Mouse (Mus musculus) regulatory T cell (primary cell): ENCODE measurements around the gene Raly.

Source experiments
- in situ Hi-C: fragments of 300-600 bp; cut with MboI, MseI; formaldehyde crosslinking; loops from one replicate; pipeline ENCODE4 v1.15.1; 2025; ENCODE audit warnings: high pct_unique_total_duplicates

The Raly gene

DNA sequence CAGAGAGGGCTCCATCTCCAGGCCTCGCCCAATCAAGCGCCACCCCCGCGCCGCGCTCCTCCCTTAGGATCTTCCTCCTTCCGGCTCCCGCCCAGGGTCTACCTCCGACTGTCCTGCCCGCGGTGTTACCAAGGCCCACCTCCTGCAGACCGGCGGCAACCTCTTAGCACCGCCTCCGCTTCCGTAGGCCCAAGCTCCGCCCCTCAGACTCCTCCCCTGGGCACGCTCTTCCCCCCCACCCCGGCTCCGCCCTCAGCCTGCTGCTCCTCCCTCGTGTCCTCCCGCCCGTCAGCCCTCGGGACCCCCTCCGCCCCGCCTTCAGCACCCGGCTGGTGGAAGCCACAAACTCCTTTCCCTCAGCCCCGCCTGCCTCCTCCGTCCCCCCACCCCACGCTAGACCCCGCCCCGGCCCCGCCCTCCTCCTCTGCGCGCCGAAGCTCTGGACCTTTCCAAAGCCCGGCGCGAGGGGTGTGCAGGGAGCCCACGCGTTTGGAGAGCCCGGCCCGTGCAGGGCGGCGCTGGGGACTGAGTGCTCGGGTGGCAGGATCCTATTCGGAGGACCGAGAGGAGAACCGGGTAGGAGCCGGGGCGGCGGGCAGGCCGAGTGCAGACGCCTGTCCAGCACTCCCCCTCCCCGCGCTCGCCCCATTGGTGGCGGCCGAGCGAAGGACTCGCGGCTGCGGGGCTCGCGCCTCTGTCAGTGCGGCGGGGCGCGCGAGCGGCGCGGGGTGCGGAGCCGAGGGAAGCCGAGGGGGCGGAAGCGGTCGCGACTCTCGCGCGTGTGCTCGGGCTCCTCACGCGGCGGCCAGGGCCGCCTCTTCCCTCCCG, at the start of gene Raly, which contains the start of gene a:
TSS of gene Raly (plus strand) at position 441 of the 828 bp plus-strand sequence.
TSS of gene a (plus strand) at position 747 of the 828 bp plus-strand sequence.
- in situ Hi-C loops, result loop anchor here (10.0 kb wide), 1 partner anchor 1934 kb away; no protein-coding TSS in a partner anchor

DNA sequence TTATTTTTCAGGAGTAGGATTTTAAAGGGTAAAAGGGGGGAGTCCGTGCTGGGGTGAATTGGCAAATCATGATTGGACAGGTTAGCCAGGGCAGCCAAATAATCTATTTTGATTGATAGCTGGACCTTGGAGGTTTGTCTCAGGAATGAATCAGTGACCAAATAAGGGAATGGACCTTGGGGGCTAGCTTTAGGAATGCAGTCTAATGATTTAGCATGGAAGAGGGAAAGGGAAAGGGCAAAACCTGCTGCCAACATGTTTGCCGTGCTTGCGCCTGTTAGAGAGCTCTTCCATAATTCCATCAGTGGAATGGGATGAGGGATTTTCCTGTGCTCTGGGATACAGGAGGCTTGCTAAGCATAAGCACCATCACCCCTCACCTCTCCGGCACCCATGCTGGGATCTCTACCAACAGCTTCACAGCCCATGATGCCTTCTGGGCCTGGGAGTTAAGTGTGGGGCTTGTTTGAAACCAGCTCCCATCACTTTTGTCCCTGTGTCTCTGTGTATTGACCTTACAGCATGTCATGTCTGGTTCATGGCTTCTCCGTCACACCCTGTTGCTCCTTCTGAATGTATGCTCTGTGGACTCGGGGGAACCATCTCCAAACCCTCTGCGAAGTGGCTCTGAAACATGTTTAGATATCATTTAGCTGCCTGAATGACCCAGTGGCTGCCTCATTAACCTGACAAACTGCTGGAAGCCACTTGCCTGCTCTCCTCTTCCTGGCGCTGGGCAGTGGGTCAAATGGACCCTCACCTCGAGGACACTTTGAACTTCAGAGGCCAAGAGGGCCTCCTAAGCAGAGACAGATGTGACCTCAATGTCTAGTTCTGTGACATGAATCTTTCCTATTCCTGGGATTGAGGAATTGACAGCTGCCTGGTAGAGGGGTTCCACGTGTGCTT, 47.7 kb upstream of the Raly start:
- in situ Hi-C loops, result no loop called here

DNA sequence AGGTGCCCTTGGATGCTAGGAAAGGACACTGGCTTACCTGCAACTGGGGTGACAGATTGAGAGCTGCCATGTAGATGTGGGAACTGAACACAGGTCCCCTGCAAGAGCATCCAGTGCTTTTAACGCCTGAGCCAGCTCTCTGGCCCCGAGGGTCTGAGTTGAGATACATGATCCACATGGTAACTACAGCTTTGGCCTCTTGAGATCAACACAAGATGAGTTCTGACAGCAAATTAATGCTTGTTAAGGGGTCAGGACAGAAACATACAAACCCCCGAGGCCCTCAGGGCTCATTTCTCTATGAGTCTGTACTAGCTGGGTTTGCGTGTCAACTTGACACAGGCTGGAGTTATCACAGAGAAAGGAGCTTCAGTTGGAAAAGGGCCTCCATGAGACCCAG, 47.0 kb upstream of the Raly start:
- in situ Hi-C loops, result no loop called here

DNA sequence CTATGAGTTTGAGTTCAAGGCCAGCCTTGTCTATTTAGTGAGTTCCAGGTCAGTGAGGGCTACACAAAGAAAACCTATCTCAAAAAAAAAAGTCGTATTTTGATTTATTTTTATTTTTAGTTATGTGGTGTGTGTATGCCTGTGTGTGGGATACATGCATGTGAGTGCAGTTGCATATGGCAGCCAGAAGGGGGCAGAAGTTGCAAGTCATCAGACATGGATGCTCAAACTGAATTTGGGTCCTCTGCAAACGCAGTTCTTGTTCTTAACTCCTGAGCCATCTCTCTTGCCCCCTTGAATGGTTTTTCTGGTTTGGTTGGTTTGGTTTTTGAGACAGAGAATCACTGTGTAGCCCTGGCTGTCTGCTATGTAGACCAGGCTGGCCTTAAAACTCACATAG, 42.5 kb upstream of the Raly start:
- in situ Hi-C loops, result no loop called here

DNA sequence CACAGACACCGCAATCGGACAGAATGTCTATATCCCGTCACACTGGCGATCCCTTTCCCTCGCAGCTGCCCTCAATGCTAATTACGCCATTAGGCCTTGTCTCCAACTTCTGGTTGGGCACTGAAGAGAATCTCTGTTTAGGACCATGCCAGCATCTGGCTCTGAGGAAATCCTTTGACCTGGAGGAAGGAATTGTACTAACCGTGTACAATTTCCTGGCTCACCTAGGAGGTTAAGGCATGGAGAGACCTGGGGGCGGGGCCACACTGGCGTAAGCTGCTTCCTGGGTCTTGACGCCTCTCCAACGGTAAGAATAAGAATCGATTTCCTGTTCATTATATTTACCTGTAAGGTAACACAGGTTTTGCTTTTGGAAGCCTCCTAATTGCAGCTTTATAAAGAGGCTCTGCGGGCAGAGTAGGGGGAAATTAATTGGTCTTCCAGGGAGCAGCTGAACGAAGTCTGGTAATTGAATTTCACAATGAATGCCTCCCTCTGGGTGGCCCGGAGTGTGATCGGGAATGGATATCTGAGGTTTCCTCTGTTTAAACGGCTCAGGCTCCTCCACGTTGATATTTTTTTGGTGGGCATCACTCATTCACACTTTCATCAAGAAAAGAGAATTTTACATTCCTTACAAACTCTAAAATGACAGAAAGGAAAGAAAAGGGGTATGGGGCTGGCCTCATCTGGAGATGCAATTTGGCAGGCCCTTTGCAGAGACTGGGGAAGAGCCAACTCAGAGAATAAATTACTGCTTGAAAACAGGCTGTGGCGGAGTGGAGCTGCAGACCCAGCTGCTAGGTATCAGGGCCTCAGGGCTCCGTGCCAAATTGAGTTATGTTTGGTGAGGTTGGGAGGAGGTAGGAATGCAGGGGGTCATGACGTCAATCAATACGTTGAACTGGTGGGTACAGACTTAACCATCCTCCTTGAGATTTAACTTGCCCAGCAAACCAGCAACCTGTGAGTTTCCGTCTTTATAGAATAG, 41.6 kb upstream of the Raly start:
- in situ Hi-C loops, result loop anchor here (10.0 kb wide), 1 partner anchor 45 kb away; no protein-coding TSS in a partner anchor

DNA sequence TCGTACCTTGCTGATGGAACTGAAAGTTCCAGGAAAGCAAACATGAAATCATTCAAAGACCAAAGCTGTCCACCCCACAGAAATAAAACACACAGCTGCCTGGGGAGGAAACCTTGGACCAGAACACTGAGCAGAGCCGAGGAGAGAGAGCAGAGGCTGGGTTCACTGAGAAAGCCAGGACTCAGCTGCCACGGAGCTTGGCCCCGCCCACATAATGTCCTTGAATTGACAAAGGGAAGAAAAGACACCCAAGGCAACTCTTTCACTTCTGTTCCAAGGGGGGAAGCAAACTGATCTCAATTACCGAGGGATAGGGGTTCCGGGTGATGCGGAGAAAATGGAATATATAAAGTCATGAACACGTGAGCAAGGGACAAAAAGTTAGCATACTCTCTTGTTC, 39.0 kb upstream of the Raly start:
- in situ Hi-C loops, result loop anchor here (10.0 kb wide), 1 partner anchor 47 kb away; no protein-coding TSS in a partner anchor

DNA sequence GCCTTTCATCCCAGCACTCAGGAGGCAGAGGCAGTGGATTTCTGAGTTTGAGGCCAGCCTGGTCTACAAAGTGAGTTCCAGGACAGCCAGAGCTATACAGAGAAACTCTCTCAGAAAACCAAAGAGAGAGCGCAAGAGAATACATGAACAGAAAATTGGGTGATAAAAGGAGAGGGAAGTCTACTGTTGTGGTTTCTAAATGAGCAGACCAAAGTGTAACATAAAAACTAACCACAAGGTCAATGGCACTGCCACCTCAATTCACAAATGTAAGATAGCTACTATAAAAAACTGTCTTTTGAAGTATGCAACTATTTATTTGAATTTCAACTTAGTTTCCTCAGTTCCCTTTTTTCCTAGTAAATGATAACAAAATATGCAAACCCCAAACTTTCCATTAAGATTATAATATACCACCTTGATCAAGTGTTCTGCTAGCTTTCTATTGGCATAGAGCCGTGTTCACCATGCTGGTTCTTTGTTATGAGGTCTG, 36.8 kb upstream of the Raly start:
- in situ Hi-C loops, result loop anchor here (10.0 kb wide), 1 partner anchor 49 kb away; no protein-coding TSS in a partner anchor

DNA sequence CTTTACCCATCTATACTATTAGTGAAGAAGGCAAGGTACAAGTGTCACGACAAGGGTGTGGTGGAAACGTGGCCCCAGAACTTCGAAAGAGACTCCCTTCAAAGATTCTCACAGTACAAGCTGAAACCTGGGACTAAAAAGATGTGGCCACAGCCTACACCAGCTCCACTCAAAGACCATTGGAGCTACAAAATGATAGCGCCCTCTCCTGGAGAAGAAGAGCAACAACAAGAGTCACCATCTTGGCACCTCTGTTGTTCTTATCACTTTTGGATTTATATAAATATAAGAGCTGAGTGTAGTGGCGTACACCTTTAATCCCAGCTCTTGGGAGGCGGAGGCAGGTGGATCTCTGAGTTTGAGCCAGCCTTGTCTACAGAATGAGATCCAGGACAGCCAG, 35.1 kb upstream of the Raly start:
- in situ Hi-C loops, result loop anchor here (10.0 kb wide), 1 partner anchor 51 kb away; no protein-coding TSS in a partner anchor

DNA sequence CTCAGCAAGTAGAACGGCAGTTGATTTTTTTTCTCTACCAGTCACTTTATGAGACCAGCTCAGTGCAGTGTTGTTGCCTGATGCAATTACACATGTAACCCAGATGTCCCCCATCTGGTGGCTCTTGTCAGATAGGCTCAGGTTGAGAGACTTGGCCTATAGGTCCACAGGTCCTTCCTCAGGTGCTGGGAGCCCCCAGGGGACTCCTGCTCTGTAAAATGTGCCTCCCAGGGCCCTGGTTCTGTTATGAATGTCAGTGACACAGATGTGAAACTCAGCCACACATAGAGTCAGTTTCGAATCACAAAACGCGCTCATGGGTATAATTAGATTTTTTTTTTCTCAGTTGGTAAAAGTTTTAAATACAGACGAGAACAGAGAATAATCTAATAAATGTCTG, 33.2 kb upstream of the Raly start:
- in situ Hi-C loops, result loop anchor here (10.0 kb wide), 1 partner anchor 53 kb away; no protein-coding TSS in a partner anchor

DNA sequence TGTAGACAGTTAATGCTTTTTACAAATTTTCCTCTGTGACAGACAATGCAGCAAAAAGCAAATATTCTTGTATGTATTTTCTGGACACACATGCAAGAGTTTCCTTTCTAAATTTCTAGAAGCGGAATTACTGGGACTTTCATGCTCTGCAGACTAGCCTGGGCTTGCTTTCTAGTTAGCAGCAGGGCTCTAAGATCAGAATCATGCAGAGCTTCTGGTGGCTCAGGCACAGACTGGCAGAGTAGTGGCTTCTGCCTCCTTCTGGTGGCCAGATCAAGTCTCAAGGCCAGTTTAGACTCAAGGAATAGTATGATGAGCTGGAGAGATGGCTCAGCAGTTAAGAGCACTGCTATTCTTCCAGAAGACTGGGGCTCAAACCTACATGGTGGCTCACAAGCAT, 32.4 kb upstream of the Raly start:
- in situ Hi-C loops, result loop anchor here (10.0 kb wide), 1 partner anchor 54 kb away; no protein-coding TSS in a partner anchor

DNA sequence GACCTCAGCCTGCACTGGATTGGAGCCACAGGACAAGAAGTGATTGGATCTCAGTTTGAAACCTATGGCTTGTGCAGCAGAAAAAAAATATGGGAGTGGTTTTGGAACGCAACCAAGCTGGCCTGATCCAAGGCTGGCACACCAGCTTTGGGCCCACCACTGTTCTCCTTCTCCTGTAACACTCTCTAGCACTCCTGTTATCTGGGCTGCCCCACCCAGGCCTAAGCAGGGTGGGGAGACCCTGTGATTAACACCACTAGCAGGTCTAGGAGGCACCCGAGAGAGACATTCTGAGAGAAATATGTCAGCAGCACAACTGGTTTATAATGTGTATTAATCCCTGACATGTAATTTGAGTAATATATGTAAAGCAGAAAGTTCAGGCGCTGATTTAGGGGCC, 27.7 kb upstream of the Raly start:
- in situ Hi-C loops, result loop anchor here (5.0 kb wide), 1 partner anchor 41 kb away; no protein-coding TSS in a partner anchor

DNA sequence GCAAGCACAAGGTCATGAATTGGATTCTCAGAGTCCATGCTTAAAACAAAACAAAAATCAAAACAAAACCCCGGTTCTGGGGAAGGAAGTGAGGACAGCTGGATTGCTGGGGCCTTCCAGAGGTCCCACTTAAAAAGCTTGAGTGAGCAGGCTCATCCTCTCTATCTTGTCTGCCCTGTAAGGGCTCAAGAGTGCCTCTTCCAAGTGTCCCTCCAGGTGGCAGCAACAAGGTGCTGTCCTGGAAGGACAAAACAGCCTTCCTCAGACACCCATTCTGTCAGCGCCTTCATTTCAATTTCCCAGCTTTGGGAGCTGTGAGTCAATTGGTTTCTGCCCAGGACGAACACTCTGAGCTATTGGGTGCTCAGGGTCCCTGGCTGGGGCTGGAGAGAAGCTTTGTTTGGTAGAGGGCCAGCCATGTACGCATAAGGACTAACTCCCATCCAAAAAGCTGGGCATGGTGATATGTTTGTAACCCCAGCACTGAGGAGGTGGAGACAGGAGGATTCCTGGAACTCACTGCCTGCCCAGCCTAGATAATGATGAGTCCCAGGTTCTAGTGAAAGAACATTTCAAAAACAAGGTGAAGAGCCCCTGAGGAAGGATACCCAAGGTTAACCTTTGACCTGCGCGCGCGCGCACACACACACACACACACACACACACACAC, 25.9 kb upstream of the Raly start:
- in situ Hi-C loops, result loop anchor here (5.0 kb wide), 1 partner anchor 43 kb away; no protein-coding TSS in a partner anchor

DNA sequence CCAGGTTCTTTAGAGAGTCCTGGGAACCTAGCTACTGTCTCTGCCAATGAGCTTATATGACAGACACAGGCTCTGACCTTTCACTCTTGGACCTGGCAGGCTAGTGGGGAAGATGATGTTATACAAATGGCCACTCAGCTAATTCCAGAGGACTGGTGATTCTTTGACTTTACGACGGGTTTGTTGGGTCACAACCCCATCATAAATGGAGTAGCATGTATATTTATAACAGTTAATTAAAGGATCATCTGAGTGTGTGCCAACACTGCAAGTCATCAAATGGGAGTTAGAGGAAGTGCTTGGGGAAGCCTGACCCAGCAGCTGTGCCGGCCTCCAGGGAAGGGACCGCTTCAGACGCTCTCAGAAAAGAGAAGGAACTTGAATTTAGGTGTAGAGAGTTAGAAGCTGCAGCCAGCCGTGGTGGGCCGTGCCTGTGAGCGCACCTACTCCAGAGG, 25.3 kb upstream of the Raly start:
- in situ Hi-C loops, result no loop called here

DNA sequence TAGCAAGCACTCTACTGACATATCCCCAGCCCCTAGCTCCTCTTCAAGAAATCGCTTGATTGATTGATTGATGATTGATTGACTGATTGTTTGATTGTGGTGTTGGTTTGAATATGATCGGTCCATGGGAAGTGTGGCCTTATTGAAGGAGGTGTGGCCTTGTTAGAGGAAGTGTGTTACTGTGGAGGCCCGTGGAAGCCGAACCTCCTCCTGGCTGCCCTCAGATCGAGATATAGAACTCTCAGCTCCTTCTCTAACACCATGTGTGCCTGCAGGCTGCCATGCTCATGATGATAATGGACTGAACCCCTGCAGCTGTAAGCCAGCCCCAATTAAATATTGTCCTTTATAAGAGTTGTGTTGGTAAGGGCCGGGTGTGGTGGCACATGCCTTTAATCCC, 23.8 kb upstream of the Raly start:
- in situ Hi-C loops, result no loop called here

DNA sequence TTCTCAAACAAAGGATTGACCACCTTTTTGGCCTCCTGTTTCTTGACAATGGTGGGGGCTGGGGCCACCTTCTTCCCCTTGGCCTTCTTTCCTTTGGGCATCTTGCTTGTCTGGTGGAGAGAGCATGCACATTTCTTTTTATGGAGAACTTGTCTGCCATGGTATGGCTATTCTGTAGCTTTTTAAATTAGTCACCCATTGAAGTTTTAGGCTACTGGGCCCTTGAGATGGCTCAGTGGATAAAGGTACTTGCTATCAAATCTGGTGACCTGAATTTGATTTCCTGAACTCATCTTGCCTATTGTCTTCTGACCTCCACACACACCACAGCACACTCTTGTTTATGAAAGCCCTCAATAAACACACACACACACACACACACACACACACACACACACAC, 21.0 kb upstream of the Raly start, which contains the start of gene Gm14214:
TSS of gene Gm14214 (minus strand) at position 101 of the 400 bp plus-strand sequence.
- in situ Hi-C loops, result no loop called here

DNA sequence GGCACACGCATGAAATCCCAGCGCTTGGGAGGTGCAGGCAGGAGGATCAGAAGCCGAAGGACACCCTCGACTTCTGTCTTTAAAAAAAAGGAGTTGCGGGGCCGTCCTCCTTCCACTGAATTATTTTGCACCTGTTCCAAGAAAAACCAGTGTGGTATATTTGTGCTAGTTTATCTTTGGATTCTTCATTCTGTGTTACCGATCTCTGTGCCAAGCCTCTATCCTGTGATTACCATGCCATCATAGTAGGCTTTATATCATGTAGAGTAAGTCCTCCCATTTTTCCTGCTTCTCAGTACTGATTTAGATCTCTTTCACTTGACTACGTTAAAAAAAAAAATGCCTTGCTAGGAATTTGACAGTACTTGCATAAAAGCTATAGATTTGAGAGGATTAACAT, 19.3 kb upstream of the Raly start:
- in situ Hi-C loops, result no loop called here

DNA sequence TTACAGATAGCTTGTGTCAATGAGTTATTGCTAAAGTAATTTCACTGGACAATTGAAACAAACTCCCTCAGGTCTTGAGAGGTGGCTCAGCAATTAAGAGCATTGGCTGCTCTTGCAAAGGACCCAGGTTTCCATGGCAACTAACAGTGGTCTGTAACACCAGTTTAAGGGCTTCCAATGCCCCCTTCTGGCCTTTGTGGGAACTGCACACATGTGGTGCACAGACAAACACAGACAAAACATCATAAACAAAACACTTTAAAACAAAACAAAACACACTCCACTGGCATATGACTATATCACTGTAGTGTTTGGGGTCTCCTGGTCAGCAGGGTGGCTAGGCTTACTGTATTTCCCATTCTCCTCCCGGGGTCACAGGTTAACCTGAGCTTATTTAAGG, 16.9 kb upstream of the Raly start:
- in situ Hi-C loops, result no loop called here

DNA sequence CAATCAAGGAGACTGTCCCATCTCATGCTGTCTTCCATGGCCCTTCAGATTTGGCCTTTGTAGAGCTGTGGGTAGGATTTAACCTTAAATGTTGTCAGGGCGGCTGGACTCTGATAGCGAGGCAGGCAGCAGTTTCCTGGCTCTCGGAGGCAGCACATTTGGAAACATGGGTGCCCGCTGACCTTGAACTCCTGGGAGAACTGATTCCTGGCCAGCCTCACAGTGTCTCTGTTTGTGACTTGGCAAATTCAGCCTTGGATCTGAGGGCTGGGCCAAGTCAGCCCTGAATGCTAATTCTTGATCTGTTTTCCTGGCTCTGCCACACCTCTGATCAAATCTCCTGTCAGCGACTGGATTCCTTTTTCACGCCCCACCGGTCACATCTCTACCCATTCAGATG, 14.4 kb upstream of the Raly start:
- in situ Hi-C loops, result no loop called here

DNA sequence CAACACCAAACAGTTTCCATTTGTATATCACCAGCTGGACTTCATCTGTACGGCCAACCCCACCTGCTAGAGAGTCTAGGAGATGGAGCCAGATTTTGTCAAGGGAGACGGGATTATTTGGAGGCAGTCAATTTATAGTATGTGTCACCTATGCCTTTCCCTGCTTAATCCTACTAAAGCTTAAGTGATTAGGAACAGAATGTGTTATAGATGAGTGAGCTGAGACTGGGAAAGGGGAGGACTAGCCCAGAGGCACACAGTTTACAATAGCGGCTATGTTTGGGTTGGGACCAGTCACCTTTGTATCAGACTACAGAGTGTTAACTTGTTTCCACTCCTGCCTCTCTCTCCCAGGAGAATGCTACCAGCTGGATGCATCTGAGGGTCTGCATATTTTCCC, 11.2 kb upstream of the Raly start:
- in situ Hi-C loops, result no loop called here

DNA sequence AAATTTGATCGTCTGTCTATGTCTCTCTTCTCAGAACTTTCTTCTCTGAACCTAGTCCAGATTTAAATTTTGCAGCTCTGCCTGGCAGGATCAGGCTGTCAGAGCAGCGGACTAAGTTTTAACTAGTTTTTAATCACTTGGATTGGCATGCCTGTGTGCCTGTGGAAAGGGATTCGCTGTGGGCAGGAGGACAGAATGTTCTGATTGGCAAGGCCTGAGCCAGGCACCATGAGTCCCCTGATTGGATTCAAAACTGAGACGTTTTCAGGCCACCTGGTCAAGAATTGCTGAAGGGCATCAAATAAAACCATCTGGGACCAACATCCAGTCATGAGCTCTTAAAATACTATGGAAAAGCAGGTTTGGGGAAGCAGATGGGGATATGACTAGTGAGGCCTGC, 8.5 kb upstream of the Raly start:
- in situ Hi-C loops, result no loop called here
